Mouse (Mus musculus) midbrain, embryonic 13.5 days (tissue): ENCODE measurements around the gene Rpp14. TPM values are rescaled to one million over a fixed set of nuclear protein-coding genes. Genes with fewer than 3 reads are reported as not detected.

Experiments
- ATAC-seq: fragments of 200-750 bp; cut with Nextera tagmentation; 2 replicates; pipeline ENCODE4 v1.8.0; 2017; ENCODE audit warnings: mild to moderate bottlenecking, moderate TSS enrichment, moderate library complexity
- H3K27ac ChIP-seq: fragments of 300-500 bp; sonication (generic); 2 replicates; pipeline ENCODE4 v1.5.1; 2015; ENCODE audit warnings: inconsistent platforms, mild to moderate bottlenecking, moderate library complexity
- H3K27me3 ChIP-seq: fragments of 300-500 bp; sonication (generic); 2 replicates; pipeline ENCODE4 v1.6.1; 2015; ENCODE audit warnings: mild to moderate bottlenecking, inconsistent platforms
- H3K36me3 ChIP-seq: fragments of 300-500 bp; sonication (generic); 2 replicates; pipeline ENCODE4 v1.6.1; 2015; ENCODE audit warnings: mild to moderate bottlenecking, inconsistent platforms
- H3K4me1 ChIP-seq: fragments of 300-500 bp; sonication (generic); replicated peaks from 2 replicates; pipeline ENCODE4 v1.6.1; 2015; ENCODE audit warnings: inconsistent platforms
- H3K4me2 ChIP-seq: fragments of 300-500 bp; sonication (generic); replicated peaks from 2 replicates; pipeline ENCODE4 v1.6.1; 2015; ENCODE audit warnings: moderate library complexity, mild to moderate bottlenecking, inconsistent platforms
- H3K4me3 ChIP-seq: fragments of 300-500 bp; sonication (generic); replicated peaks from 2 replicates; pipeline ENCODE4 v1.5.1; 2015; ENCODE audit warnings: mild to moderate bottlenecking, inconsistent platforms
- H3K9ac ChIP-seq: fragments of 300-500 bp; sonication (generic); replicated peaks from 2 replicates; pipeline ENCODE4 v1.6.1; 2015; ENCODE audit warnings: mild to moderate bottlenecking, inconsistent platforms
- H3K9me3 ChIP-seq: fragments of 300-500 bp; sonication (generic); 2 replicates; pipeline ENCODE4 v1.6.1; 2016; ENCODE audit warnings: mild to moderate bottlenecking, inconsistent platforms
- WGBS: fragments of 180-500 bp; shearing (Covaris S2); methylation state at CpG from one replicate; pipeline ENCODE4 v1.1.7; 2015; 5-methylcytosine and 5-hydroxymethylcytosine counted together
- polyA plus RNA-seq: library from polyadenylated mRNA; unstranded; fragments of >200 nt; fragmentation: Nextera tagmentation; extraction: Ambion mirVana; gene quantifications from 2 replicates; pipeline ENCODE4 v1.2.1, GENCODE M21; 2015

Rpp14 gene
- polyA plus RNA-seq, 1 experiment from 2014 or later, result 52.4 TPM

DNA sequence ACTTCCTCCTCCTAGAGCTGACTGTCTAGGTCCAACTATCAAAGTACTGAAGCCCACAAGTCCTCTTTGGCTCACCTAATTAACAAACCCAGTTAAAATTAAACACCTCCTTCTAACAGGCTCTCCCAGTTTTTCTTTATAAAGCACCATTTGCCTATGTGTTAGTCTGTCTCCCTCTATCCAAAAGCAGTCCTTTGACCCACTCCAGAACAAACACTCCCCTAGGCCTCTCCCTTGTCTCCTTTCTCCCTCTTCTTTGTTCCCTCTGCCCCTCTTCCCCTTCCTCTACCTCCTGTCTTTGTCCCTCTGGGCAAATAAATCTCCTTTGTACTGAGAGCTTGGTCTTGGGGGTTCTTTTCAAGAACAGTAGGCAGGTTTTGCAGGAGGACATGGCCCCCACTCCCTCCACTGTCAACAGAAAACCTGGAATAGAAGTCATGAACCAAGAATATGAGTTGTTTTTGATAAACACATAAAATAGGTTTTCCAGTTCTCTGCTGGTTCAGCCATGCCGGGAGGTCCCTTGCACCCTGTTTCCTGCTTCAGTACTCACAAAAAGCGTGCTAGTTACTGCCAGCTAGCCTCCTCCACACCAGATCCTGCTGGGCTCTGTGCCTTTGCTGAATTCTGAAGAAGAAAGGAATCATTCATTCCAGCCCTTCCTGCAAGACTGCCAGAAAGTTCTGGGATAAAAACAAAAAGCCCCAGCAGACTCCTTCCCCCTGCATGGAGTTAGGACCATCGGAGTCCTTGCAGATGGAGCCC is 17.4 kb upstream of the Rpp14 start:
- Histone ChIP-seq H3K4me3 (no peak overlapping the region), H3K36me3 (0 out of 2 replicates have a peak, but pooled peaks cover under 1% of the 10 kb centered on the region), H3K9me3 (no peaks in the 10 kb centered on the region), H3K9ac (no peak overlapping the region), H3K27ac (no peak overlapping the region), H3K27me3 (no peaks in the 10 kb centered on the region), H3K4me2 (no peak overlapping the region), H3K4me1 (peaks cover 14% of the 10 kb centered on the region)
- 48% methylated on average over 3 of the region's 3 CpGs for WGBS
- ATAC-seq, result no peak

GRCm38 (mm10) chr14:8063835-8064785 is 16.1 kb upstream of the Rpp14 start:
- 91% methylated on average over 8 of the region's 8 CpGs for WGBS
- peaks cover 14% of the 10 kb centered on the region for H3K4me1 ChIP-seq
- no peak for ATAC-seq

DNA sequence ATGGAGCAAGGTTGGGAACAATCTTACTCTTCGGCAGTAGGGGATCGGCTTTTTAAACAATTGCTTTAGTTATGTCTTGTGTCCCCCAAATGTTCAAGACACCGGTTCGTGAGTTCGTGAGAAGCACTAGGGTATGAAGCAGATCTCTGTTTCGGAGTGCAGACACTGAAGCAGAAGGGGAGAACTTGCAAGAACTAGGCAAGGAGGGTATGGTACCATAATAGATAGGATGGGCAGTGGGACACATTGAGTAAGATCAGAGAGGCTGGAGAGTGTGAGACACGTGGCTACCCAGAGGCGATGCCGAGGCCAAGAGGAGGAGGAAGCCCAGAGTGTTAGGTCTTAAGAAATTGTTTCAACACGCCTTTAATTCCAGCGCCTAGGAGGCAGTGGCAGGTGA is 551 bp downstream of the Rpp14 start:
- ATAC-seq, result peak; percentile 58
- Histone ChIP-seq H3K4me1 (peaks cover 16% of the 10 kb centered on the region), H3K9ac (peak overlapping the region; percentile 83), H3K36me3 (peaks cover 21% of the 10 kb centered on the region), H3K4me2 (peak overlapping the region; percentile 91), H3K27me3 (no peaks in the 10 kb centered on the region), H3K27ac (peak overlapping the region; percentile 90), H3K4me3 (peak overlapping the region; percentile 73), H3K9me3 (no peaks in the 10 kb centered on the region)
- WGBS, result 5% methylated on average over 11 of the region's 11 CpGs

More at GRCm38 (mm10) chr14:8063835-8064785, 16.1 kb upstream of the Rpp14 start:
- Histone ChIP-seq H3K4me3 (no peak overlapping the region), H3K36me3 (no peaks in the 10 kb centered on the region), H3K4me2 (no peak overlapping the region), H3K27me3 (no peaks in the 10 kb centered on the region), H3K9ac (no peak overlapping the region), H3K27ac (no peak overlapping the region), H3K9me3 (no peaks in the 10 kb centered on the region)

GRCm38 (mm10) chr14:8082949-8083348 is 2.8 kb downstream of the Rpp14 start:
- Histone ChIP-seq H3K27ac (no peak overlapping the region), H3K36me3 (peaks cover 41% of the 10 kb centered on the region), H3K4me1 (peaks cover 16% of the 10 kb centered on the region), H3K4me3 (no peak overlapping the region), H3K9me3 (no peaks in the 10 kb centered on the region), H3K9ac (no peak overlapping the region), H3K27me3 (no peaks in the 10 kb centered on the region), H3K4me2 (no peak overlapping the region)
- WGBS, result 94% methylated on average over 1 of the region's 1 CpGs
- no peak for ATAC-seq

DNA sequence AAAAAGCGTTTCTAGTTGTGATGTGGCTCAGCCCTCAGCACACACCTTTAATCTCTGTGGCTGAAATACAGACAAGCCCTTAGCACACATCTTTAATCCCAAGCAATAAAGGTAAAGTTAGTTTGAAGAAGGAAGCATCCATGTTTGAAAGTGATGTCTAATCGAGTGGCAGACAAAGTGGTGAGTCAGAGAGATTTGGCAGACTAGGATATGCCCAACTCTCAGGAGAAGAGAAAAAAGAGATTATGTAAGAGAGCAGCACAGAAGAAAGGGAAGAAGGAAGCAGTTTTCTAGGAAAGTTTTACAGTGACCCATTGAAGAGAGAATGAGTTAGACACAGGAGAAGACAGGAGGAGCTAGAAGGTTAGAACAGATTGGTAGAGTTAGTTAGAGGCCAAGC is 8.8 kb downstream of the Rpp14 start:
- no peaks in the 10 kb centered on the region for H3K4me1 ChIP-seq
- 99% methylated on average over 2 of the region's 2 CpGs for WGBS
- no peak overlapping the region for H3K27ac ChIP-seq
- H3K27me3 ChIP-seq, result no peaks in the 10 kb centered on the region
- H3K4me3 ChIP-seq, result no peak overlapping the region
- no peak for ATAC-seq
- peaks cover 62% of the 10 kb centered on the region for H3K36me3 ChIP-seq
- H3K4me2 ChIP-seq, result no peak overlapping the region
- H3K9ac ChIP-seq, result no peak overlapping the region
- no peaks in the 10 kb centered on the region for H3K9me3 ChIP-seq

DNA sequence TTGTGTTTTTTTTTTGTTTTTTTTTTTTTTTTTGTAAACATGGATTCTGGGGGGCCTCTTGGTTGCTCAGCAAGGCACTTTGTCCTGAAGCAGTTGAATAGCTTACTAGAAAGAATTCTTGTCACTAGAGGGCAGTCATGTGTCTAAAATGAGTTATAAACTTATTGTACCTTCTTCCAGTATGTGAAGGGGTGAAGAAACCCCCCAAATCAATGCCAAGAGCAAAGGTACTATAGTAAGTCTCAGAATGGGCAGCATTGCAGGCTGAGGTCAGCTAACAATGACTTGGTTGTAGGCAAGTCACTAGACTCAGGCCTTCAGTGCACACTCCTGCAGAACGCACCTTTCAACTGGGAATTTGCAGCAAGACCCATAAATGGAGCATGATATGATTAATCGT is 12.4 kb downstream of the Rpp14 start:
- Histone ChIP-seq H3K4me2 (no peak overlapping the region), H3K9me3 (no peaks in the 10 kb centered on the region), H3K4me1 (0 out of 2 replicates have a peak, but pooled peaks cover under 1% of the 10 kb centered on the region), H3K27ac (no peak overlapping the region), H3K4me3 (no peak overlapping the region), H3K36me3 (peaks cover 28% of the 10 kb centered on the region), H3K27me3 (no peaks in the 10 kb centered on the region), H3K9ac (no peak overlapping the region)
- 92% methylated on average over 2 of the region's 2 CpGs for WGBS
- ATAC-seq, result 0 out of 2 replicates have a peak, but pooled peaks have one; percentile 22

DNA sequence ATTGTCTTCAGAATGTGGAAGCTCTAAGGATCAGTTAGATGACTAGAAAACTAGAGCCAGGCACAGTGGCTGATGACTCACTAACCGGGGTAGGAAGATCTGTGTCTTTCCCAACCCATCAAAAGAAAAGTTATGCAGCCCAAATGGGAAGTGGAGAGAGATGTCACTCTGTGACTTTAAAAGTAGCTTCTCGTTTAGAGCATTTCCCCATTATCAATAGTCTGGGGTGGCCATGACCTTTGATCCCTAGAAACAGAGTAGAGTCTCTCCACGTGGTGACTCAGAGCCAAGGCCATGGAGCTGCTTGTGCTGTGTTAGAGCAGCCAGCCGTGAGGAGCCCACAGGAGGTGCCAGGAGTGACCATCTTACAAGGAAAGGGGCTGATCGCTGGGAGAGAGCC is 13.3 kb downstream of the Rpp14 start:
- Histone ChIP-seq H3K36me3 (peaks cover 23% of the 10 kb centered on the region), H3K4me3 (no peak overlapping the region), H3K9ac (no peak overlapping the region), H3K4me1 (0 out of 2 replicates have a peak, but pooled peaks cover 4% of the 10 kb centered on the region), H3K27me3 (no peaks in the 10 kb centered on the region), H3K27ac (no peak overlapping the region), H3K4me2 (no peak overlapping the region), H3K9me3 (no peaks in the 10 kb centered on the region)
- WGBS, result 47% methylated on average over 5 of the region's 5 CpGs
- ATAC-seq, result no peak

- Histone ChIP-seq H3K9me3 (no peaks in the 10 kb centered on the region), H3K4me2 (no peak overlapping the region), H3K9ac (no peak overlapping the region), H3K4me3 (no peak overlapping the region), H3K27me3 (no peaks in the 10 kb centered on the region), H3K27ac (no peak overlapping the region), H3K4me1 (peaks cover 17% of the 10 kb centered on the region), H3K36me3 (peaks cover 7% of the 10 kb centered on the region)
- WGBS, result 66% methylated on average over 3 of the region's 3 CpGs
- ATAC-seq, result no peak
Observed at GRCm38 (mm10) chr14:8094931-8095561, 14.9 kb downstream of the Rpp14 start.

GRCm38 (mm10) chr14:8095562-8095950 is 15.4 kb downstream of the Rpp14 start:
- H3K9ac ChIP-seq, result no peak overlapping the region
- 74% methylated on average over 7 of the region's 7 CpGs for WGBS
- peaks cover 2% of the 10 kb centered on the region for H3K36me3 ChIP-seq
- no peaks in the 10 kb centered on the region for H3K27me3 ChIP-seq
- H3K4me1 ChIP-seq, result peaks cover 19% of the 10 kb centered on the region
- no peaks in the 10 kb centered on the region for H3K9me3 ChIP-seq
- H3K4me2 ChIP-seq, result no peak overlapping the region
- ATAC-seq, result no peak
- no peak overlapping the region for H3K4me3 ChIP-seq
- no peak overlapping the region for H3K27ac ChIP-seq

DNA sequence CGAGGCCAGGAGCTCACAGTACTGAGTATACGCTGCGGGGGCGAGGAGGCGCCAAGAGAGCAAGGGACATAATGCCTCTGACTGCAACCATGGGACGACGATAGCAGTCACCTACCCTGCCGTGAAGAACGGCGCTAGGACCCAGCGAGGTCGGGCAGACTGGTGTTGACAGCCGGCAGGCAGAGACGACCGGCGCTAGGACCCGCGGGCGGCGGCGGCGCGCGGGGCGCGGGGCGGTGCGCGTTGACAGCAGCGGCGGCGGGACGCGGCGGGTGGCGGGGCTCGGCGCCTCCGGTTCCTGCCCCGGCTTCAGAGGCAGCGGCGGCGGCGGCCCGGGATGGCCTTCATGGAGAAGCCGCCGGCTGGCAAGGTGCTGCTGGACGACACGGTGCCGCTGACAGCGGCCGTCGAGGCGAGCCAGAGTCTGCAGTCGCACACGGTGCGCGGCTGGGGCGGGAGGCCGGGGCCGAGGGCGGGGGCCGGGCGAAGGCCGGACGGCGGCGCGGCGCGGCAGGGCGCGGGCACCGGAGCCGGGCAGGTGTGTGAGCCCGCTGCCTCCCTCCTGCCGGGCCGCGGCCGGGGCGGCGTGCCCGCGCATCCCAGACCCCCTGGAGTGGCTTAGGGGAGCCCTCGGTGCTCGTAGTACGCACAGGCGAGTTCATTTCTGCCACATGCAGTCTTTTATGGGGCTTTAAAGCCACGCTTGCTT is 18.0 kb downstream of the Rpp14 start, which contains the start of gene Pxk:
Pxk (plus strand) TSS at position 234 of the 709 bp plus-strand sequence.
- peak within 1 kb of the TSS; percentile 72 for H3K4me2 ChIP-seq
- peaks cover 26% of the 10 kb centered on the region for H3K4me1 ChIP-seq
- H3K27ac ChIP-seq, result peak within 1 kb of the TSS; percentile 82
- ATAC-seq, result peak; percentile 96
- H3K36me3 ChIP-seq, result 0 out of 2 replicates have a peak, but pooled peaks cover 5% of the 10 kb centered on the region
- H3K27me3 ChIP-seq, result no peaks in the 10 kb centered on the region
- under 1% methylated on average over 88 of the region's 89 CpGs for WGBS
- peak within 1 kb of the TSS; percentile 89 for H3K9ac ChIP-seq
- H3K4me3 ChIP-seq, result peak within 1 kb of the TSS; percentile 91
- no peaks in the 10 kb centered on the region for H3K9me3 ChIP-seq

DNA sequence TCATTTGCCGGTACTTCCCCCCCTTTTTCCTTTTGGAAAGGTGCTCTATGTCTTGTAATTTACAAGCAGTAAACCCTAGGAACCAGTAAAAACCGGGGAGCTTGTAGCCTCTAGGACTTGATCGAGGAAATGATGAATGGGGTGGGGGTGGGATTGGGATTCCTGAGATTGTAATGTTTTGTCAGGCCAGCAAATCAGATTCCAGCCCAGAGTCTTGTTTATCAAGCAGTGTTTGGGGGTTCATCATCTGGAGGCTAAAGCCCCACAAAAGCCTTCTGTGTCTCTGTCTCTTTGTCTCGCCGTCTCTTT is 18.5 kb downstream of the Rpp14 start:
- WGBS, result 2% methylated on average over 5 of the region's 5 CpGs
- peak overlapping the region; percentile 72 for H3K4me2 ChIP-seq
- H3K4me3 ChIP-seq, result peak overlapping the region; percentile 91
- peak overlapping the region; percentile 82 for H3K27ac ChIP-seq
- no peaks in the 10 kb centered on the region for H3K27me3 ChIP-seq
- peak; percentile 31 for ATAC-seq
- H3K36me3 ChIP-seq, result 0 out of 2 replicates have a peak, but pooled peaks cover 5% of the 10 kb centered on the region
- H3K4me1 ChIP-seq, result peaks cover 30% of the 10 kb centered on the region
- H3K9ac ChIP-seq, result peak overlapping the region; percentile 89
- H3K9me3 ChIP-seq, result no peaks in the 10 kb centered on the region
